Comparison of ENCODE assay signal across 10 mouse cellular contexts in the genomic region with DNA sequence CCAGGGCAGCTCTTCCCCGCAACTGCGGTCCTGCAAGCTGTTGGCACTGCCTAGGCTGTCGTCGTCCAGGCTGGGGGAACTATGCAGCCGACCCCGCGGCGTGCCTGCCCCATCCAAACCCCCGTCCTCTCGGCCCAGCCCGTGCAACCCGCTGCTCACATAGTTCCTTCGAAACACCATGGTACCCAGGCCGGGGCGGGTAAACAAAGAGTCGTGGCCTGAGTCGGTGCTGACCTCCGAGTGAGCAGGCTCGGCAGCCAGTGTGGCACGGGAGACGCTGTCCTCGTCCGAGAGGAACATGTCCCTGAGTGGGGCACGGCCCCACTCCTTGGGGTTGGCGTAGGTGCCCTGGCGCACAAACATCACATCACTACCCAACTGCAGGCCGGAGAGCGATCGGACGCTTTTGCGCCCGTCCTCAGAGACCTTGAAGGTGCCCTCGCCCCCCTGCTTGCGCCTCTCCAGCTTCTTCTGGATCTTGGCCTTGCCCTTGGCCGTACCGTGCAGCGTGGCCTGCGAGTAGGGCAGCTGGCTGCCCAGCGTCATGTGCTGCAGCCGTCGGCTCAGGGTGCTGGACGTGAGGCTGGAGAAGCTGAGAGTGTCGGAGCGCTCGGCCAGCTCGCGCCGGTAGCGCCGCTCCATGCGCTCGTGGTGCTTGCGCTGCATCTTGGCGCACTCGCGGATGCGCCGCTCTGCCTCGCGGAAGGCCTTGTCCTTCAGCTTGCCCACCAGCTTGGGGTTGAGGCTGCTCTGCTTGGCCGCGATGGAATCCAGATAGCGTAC. TPM values are rescaled to one million over a fixed set of nuclear protein-coding genes. Genes with fewer than 3 reads are reported as not detected.
DNase-seq lines count a peak whose midpoint lies in the region; ATAC-seq and TF ChIP-seq lines count a peak whose summit lies in the region.
"Had no signal": no experiment of that assay in that cellular context is flagged by ENCODE, and none has a peak within 500 bp of the region (broad histone marks: within the 10 kb centered on the region; RNA-seq: fewer than 3 reads in every experiment).

No protein-coding gene starts in this region.

- H3K4me1 ChIP-seq in hindbrain, postnatal 0 days (ENCODE audit: insufficient read depth, low read length) = 0 out of 2 replicates have a peak, but pooled peaks cover 6% of the 10 kb centered on the region
- H3K4me1 ChIP-seq in neural tube, embryonic 15.5 days = peaks cover 36% of the 10 kb centered on the region

- H3K27ac ChIP-seq in hindbrain, postnatal 0 days = no peak overlapping the region
- no peak overlapping the region for H3K27ac ChIP-seq in neural tube, embryonic 15.5 days (replicated peaks)
- H3K27ac ChIP-seq: lung, embryonic 15.5 days had no signal

- no peak overlapping the region for H3K9ac ChIP-seq in hindbrain, postnatal 0 days (replicated peaks; ENCODE audit: low read length)
- 0 out of 2 replicates have a peak overlapping the region, but pooled peaks have one; percentile 17 for H3K9ac ChIP-seq in neural tube, embryonic 15.5 days (replicated peaks)
- H3K9ac ChIP-seq: lung, embryonic 15.5 days had no signal

- TF ChIP-seq CTCF in hindbrain, postnatal 0 days (IDR thresholded peaks at IDR 0.05; ENCODE audit: low read depth) = no peak

- H3K27me3 ChIP-seq in hindbrain, postnatal 0 days (ENCODE audit: insufficient read depth, low read length) = peaks cover 77% of the 10 kb centered on the region
- peaks cover 96% of the 10 kb centered on the region for H3K27me3 ChIP-seq in neural tube, embryonic 15.5 days (replicated peaks)

- peak overlapping the region; percentile 2; the same call in 1 of the 2 replicates for H3K4me2 ChIP-seq in hindbrain, postnatal 0 days (ENCODE audit: low read depth, low read length)
- H3K4me2 ChIP-seq in neural tube, embryonic 15.5 days = peak overlapping the region; percentile 23; the same call in 1 of the 2 replicates
- H3K4me2 ChIP-seq: lung, embryonic 15.5 days had no signal

- no peaks in the 10 kb centered on the region for H3K9me3 ChIP-seq in hindbrain, postnatal 0 days (ENCODE audit: low read length)
- H3K9me3 ChIP-seq in neural tube, embryonic 15.5 days (replicated peaks) = no peaks in the 10 kb centered on the region
- H3K9me3 ChIP-seq: lung, embryonic 15.5 days had no signal

- peak; percentile 33 to 38 for DNase-seq in cerebellum, postnatal 14 days
- DNase-seq in cerebellum, adult 8-10 months = no peak
- DNase-seq in ovary, adult 18-20 months (ENCODE audit: low spot score) = peak; percentile 58
- no peak for DNase-seq in ovary, postnatal 14 days (ENCODE audit: low spot score)
- peak; percentile 33 for DNase-seq in hindbrain, postnatal 0 days (ENCODE audit: low spot score)
- DNase-seq in kidney, adult 11 months = no peak
- no peak for DNase-seq in urinary bladder, adult 18-20 months (ENCODE audit: low spot score in 2 of 2)

- H3K4me3 ChIP-seq in hindbrain, postnatal 0 days (ENCODE audit: low read length) = peak overlapping the region; percentile 7; the same call in 1 of the 2 replicates
- H3K4me3 ChIP-seq in neural tube, embryonic 15.5 days (replicated peaks) = no peak overlapping the region
- H3K4me3 ChIP-seq: lung, embryonic 15.5 days had no signal

- ATAC-seq in hindbrain, postnatal 0 days = no peak
- no peak for ATAC-seq in neural tube, embryonic 15.5 days (ENCODE audit: low FRiP score)

- 4% methylated on average over 63 of the region's 63 CpGs for WGBS in hindbrain, postnatal 0 days
- WGBS in neural tube, embryonic 15.5 days = 4% methylated on average over 63 of the region's 63 CpGs

- H3K36me3 ChIP-seq in hindbrain, postnatal 0 days (ENCODE audit: insufficient read depth, low read length) = no peaks in the 10 kb centered on the region
- H3K36me3 ChIP-seq in neural tube, embryonic 15.5 days = no peaks in the 10 kb centered on the region
- H3K36me3 ChIP-seq: lung, embryonic 15.5 days had no signal

RNA-seq across cellular contexts. Expression of a gene that starts 3.4 kb away (rescaled TPM):
- 0.37 and 0.47 TPM in 2 replicates for total RNA-seq in hindbrain, postnatal 0 days (2014; rRNA removed)
- polyA plus RNA-seq in hindbrain, postnatal 0 days (2015; fragmentation: Nextera tagmentation; extraction: Ambion mirVana) = 0.10 and 0.13 TPM in 2 replicates
- 0.09 and 0.14 TPM in 2 replicates for polyA plus RNA-seq in neural tube, embryonic 15.5 days (2015; fragmentation: Nextera tagmentation; extraction: Ambion mirVana)
- total RNA-seq: neutrophil, adult 5-6 weeks had no signal
- polyA plus RNA-seq: lung, embryonic 15.5 days had no signal

RNA-seq across cellular contexts. Expression of a gene that starts 11.5 kb away (rescaled TPM):
- total RNA-seq in hindbrain, postnatal 0 days (2014; rRNA removed) = 0.36 and 0.99 TPM in 2 replicates
- 0.20 and 0.34 TPM in 2 replicates for polyA plus RNA-seq in hindbrain, postnatal 0 days (2015; fragmentation: Nextera tagmentation; extraction: Ambion mirVana)
- 0.15 and 0.26 TPM in 2 replicates for polyA plus RNA-seq in neural tube, embryonic 15.5 days (2015; fragmentation: Nextera tagmentation; extraction: Ambion mirVana)
- total RNA-seq: neutrophil, adult 5-6 weeks had no signal
- polyA plus RNA-seq: lung, embryonic 15.5 days had no signal

RNA-seq across cellular contexts. Expression of a gene that starts 16.1 kb away (rescaled TPM):
- 2.2 and 3.6 TPM in 2 replicates for total RNA-seq in hindbrain, postnatal 0 days (2014; rRNA removed)
- 2.7 and 2.8 TPM in 2 replicates for polyA plus RNA-seq in hindbrain, postnatal 0 days (2015; fragmentation: Nextera tagmentation; extraction: Ambion mirVana)
- polyA plus RNA-seq in neural tube, embryonic 15.5 days (2015; fragmentation: Nextera tagmentation; extraction: Ambion mirVana) = 2.5 and 2.6 TPM in 2 replicates
- total RNA-seq: neutrophil, adult 5-6 weeks had no signal
- polyA plus RNA-seq: lung, embryonic 15.5 days had no signal

RNA-seq across cellular contexts. Expression of a gene that starts 21.0 kb away (rescaled TPM):
- total RNA-seq in hindbrain, postnatal 0 days (2014; rRNA removed) = 8.3 and 10.8 TPM in 2 replicates
- polyA plus RNA-seq in hindbrain, postnatal 0 days (2015; fragmentation: Nextera tagmentation; extraction: Ambion mirVana) = 1.8 and 1.9 TPM in 2 replicates
- polyA plus RNA-seq in neural tube, embryonic 15.5 days (2015; fragmentation: Nextera tagmentation; extraction: Ambion mirVana) = 2.0 and 2.1 TPM in 2 replicates

RNA-seq across cellular contexts. Expression of a gene that starts 41.6 kb away (rescaled TPM):
- total RNA-seq in hindbrain, postnatal 0 days (2014; rRNA removed) = 20.0 and 22.6 TPM in 2 replicates
- 15.0 and 16.4 TPM in 2 replicates for polyA plus RNA-seq in hindbrain, postnatal 0 days (2015; fragmentation: Nextera tagmentation; extraction: Ambion mirVana)
- polyA plus RNA-seq in neural tube, embryonic 15.5 days (2015; fragmentation: Nextera tagmentation; extraction: Ambion mirVana) = 18.6 and 21.5 TPM in 2 replicates

Comparison
In these comparisons a context has a peak if more than half of its experiments do, and no peak if none do; other contexts are left out.
1. DNase-seq: peak in cerebellum, postnatal 14 days (2 of 2), ovary, adult 18-20 months (single experiment) and hindbrain, postnatal 0 days (single experiment); none in cerebellum, adult 8-10 months (single experiment), ovary, postnatal 14 days (single experiment), kidney, adult 11 months (single experiment) and urinary bladder, adult 18-20 months (0 of 2).